Mouse (Mus musculus): ENCODE data around the gene Tom1l2. TPM values are rescaled to one million over a fixed set of nuclear protein-coding genes. Genes with fewer than 3 reads are reported as not detected.

Tom1l2 gene
- polyA plus RNA-seq, 1 experiment from 2014 or later, result 28.7 TPM

GRCm38 (mm10) chr11:60367256-60367655 is 14.6 kb upstream of the Tom1l2 start:
- Histone ChIP-seq H3K4me2 (replicated peaks) (no peak overlapping the region), H3K4me3 (no peak overlapping the region), H3K9ac (no peak overlapping the region), H3K36me3 (no peaks in the 10 kb centered on the region), H3K4me1 (peaks cover 18% of the 10 kb centered on the region), H3K27ac (peak overlapping the region; percentile 86), H3K9me3 (no peaks in the 10 kb centered on the region), H3K27me3 (no peaks in the 10 kb centered on the region)
- WGBS, result 73% methylated on average over 3 of the region's 3 CpGs
- ATAC-seq (ENCODE audit: insufficient number of reproducible peaks, insufficient read depth, low FRiP score, low TSS enrichment), result no peak

GRCm38 (mm10) chr11:60366239-60367019 is 13.7 kb upstream of the Tom1l2 start:
- Histone ChIP-seq H3K27me3 (no peaks in the 10 kb centered on the region), H3K27ac (peak overlapping the region; percentile 86), H3K4me2 (replicated peaks) (peak overlapping the region; percentile 24; the same call in 1 of the 2 replicates), H3K9me3 (no peaks in the 10 kb centered on the region), H3K4me1 (peaks cover 18% of the 10 kb centered on the region), H3K9ac (no peak overlapping the region), H3K4me3 (no peak overlapping the region), H3K36me3 (no peaks in the 10 kb centered on the region)
- WGBS, result 16% methylated on average over 16 of the region's 16 CpGs
- peak; percentile 82 for ATAC-seq (ENCODE audit: insufficient number of reproducible peaks, insufficient read depth, low FRiP score, low TSS enrichment)

- ATAC-seq (ENCODE audit: insufficient number of reproducible peaks, insufficient read depth, low FRiP score, low TSS enrichment), result no peak
- Histone ChIP-seq H3K9me3 (no peaks in the 10 kb centered on the region), H3K4me2 (replicated peaks) (no peak overlapping the region), H3K27ac (no peak overlapping the region), H3K4me3 (no peak overlapping the region), H3K4me1 (peaks cover 4% of the 10 kb centered on the region), H3K36me3 (no peaks in the 10 kb centered on the region), H3K9ac (no peak overlapping the region), H3K27me3 (no peaks in the 10 kb centered on the region)
- WGBS, result 81% methylated on average over 5 of the region's 5 CpGs
Measured at GRCm38 (mm10) chr11:60360631-60361201, 8.0 kb upstream of the Tom1l2 start.

- ATAC-seq (ENCODE audit: insufficient number of reproducible peaks, insufficient read depth, low FRiP score, low TSS enrichment), result no peak
- H3K9ac ChIP-seq, result no peak overlapping the region
- H3K27me3 ChIP-seq, result no peaks in the 10 kb centered on the region
- 88% methylated on average over 1 of the region's 1 CpGs for WGBS
- no peak overlapping the region for H3K27ac ChIP-seq
- H3K36me3 ChIP-seq, result no peaks in the 10 kb centered on the region
- no peak overlapping the region for H3K4me3 ChIP-seq
- no peaks in the 10 kb centered on the region; the same call in 1 of the 2 replicates for H3K4me1 ChIP-seq
- H3K9me3 ChIP-seq, result no peaks in the 10 kb centered on the region
- H3K4me2 ChIP-seq (replicated peaks), result no peak overlapping the region
Measured at GRCm38 (mm10) chr11:60359936-60360335, 7.2 kb upstream of the Tom1l2 start.

GRCm38 (mm10) chr11:60359138-60359537 is 6.4 kb upstream of the Tom1l2 start:
- ATAC-seq (ENCODE audit: insufficient number of reproducible peaks, insufficient read depth, low FRiP score, low TSS enrichment), result no peak
- no peaks in the 10 kb centered on the region for H3K27me3 ChIP-seq
- 76% methylated on average over 5 of the region's 5 CpGs for WGBS
- no peaks in the 10 kb centered on the region; the same call in 1 of the 2 replicates for H3K4me1 ChIP-seq
- no peak overlapping the region for H3K4me3 ChIP-seq
- no peaks in the 10 kb centered on the region for H3K36me3 ChIP-seq
- no peak overlapping the region for H3K4me2 ChIP-seq (replicated peaks)
- no peaks in the 10 kb centered on the region for H3K9me3 ChIP-seq
- no peak overlapping the region for H3K9ac ChIP-seq
- no peak overlapping the region for H3K27ac ChIP-seq

GRCm38 (mm10) chr11:60358548-60358947 is 5.8 kb upstream of the Tom1l2 start:
- Histone ChIP-seq H3K4me2 (replicated peaks) (no peak overlapping the region), H3K27me3 (no peaks in the 10 kb centered on the region), H3K4me3 (no peak overlapping the region), H3K36me3 (no peaks in the 10 kb centered on the region), H3K4me1 (no peaks in the 10 kb centered on the region; the same call in 1 of the 2 replicates), H3K9ac (no peak overlapping the region), H3K9me3 (no peaks in the 10 kb centered on the region), H3K27ac (no peak overlapping the region)
- 78% methylated on average over 7 of the region's 7 CpGs for WGBS
- ATAC-seq (ENCODE audit: insufficient number of reproducible peaks, insufficient read depth, low FRiP score, low TSS enrichment), result no peak

- Histone ChIP-seq H3K4me2 (replicated peaks) (no peak overlapping the region), H3K36me3 (no peaks in the 10 kb centered on the region), H3K4me3 (no peak overlapping the region), H3K27ac (no peak overlapping the region), H3K27me3 (no peaks in the 10 kb centered on the region), H3K9ac (no peak overlapping the region), H3K4me1 (peaks cover 2% of the 10 kb centered on the region), H3K9me3 (no peaks in the 10 kb centered on the region)
- WGBS, result 46% methylated on average over 1 of the region's 1 CpGs
- ATAC-seq (ENCODE audit: insufficient number of reproducible peaks, insufficient read depth, low FRiP score, low TSS enrichment), result no peak
Measured at GRCm38 (mm10) chr11:60357116-60357515, 4.4 kb upstream of the Tom1l2 start.

GRCm38 (mm10) chr11:60355952-60356351 is 3.2 kb upstream of the Tom1l2 start:
- Histone ChIP-seq H3K36me3 (no peaks in the 10 kb centered on the region), H3K9ac (no peak overlapping the region), H3K9me3 (no peaks in the 10 kb centered on the region), H3K27me3 (no peaks in the 10 kb centered on the region), H3K4me1 (peaks cover 10% of the 10 kb centered on the region), H3K4me3 (no peak overlapping the region), H3K4me2 (replicated peaks) (no peak overlapping the region), H3K27ac (no peak overlapping the region)
- ATAC-seq (ENCODE audit: insufficient number of reproducible peaks, insufficient read depth, low FRiP score, low TSS enrichment), result no peak
- 88% methylated on average over 2 of the region's 2 CpGs for WGBS

- Histone ChIP-seq H3K27me3 (no peaks in the 10 kb centered on the region), H3K4me1 (peaks cover 10% of the 10 kb centered on the region), H3K9me3 (no peaks in the 10 kb centered on the region), H3K9ac (peak overlapping the region; percentile 69), H3K4me3 (peak overlapping the region; percentile 69), H3K27ac (0 out of 2 replicates have a peak overlapping the region, but pooled peaks have one; percentile 32), H3K4me2 (replicated peaks) (peak overlapping the region; percentile 81), H3K36me3 (no peaks in the 10 kb centered on the region)
- 24% methylated on average over 11 of the region's 11 CpGs for WGBS
- ATAC-seq (ENCODE audit: insufficient number of reproducible peaks, insufficient read depth, low FRiP score, low TSS enrichment), result no peak
Measured at GRCm38 (mm10) chr11:60351925-60352371, 757 bp downstream of the Tom1l2 start.

- WGBS, result 59% methylated on average over 2 of the region's 2 CpGs
- Histone ChIP-seq H3K9me3 (no peaks in the 10 kb centered on the region), H3K27ac (no peak overlapping the region), H3K36me3 (no peaks in the 10 kb centered on the region), H3K9ac (no peak overlapping the region), H3K4me3 (peak overlapping the region; percentile 69), H3K4me1 (peaks cover 10% of the 10 kb centered on the region), H3K4me2 (replicated peaks) (peak overlapping the region; percentile 81), H3K27me3 (no peaks in the 10 kb centered on the region)
- ATAC-seq (ENCODE audit: insufficient number of reproducible peaks, insufficient read depth, low FRiP score, low TSS enrichment), result no peak
Measured at GRCm38 (mm10) chr11:60351388-60351787, 1.3 kb downstream of the Tom1l2 start.

GRCm38 (mm10) chr11:60346537-60346936 is 6.2 kb downstream of the Tom1l2 start:
- Histone ChIP-seq H3K36me3 (no peaks in the 10 kb centered on the region), H3K9ac (no peak overlapping the region), H3K9me3 (no peaks in the 10 kb centered on the region), H3K27me3 (no peaks in the 10 kb centered on the region), H3K4me2 (replicated peaks) (no peak overlapping the region), H3K4me1 (peaks cover 2% of the 10 kb centered on the region; the same call in 1 of the 2 replicates), H3K4me3 (no peak overlapping the region), H3K27ac (no peak overlapping the region)
- no peak for ATAC-seq (ENCODE audit: insufficient number of reproducible peaks, insufficient read depth, low FRiP score, low TSS enrichment)
- 88% methylated on average over 4 of the region's 4 CpGs for WGBS

GRCm38 (mm10) chr11:60345868-60346267 is 6.8 kb downstream of the Tom1l2 start:
- no peaks in the 10 kb centered on the region for H3K27me3 ChIP-seq
- 80% methylated on average over 4 of the region's 4 CpGs for WGBS
- H3K9me3 ChIP-seq, result no peaks in the 10 kb centered on the region
- no peak overlapping the region for H3K9ac ChIP-seq
- H3K27ac ChIP-seq, result no peak overlapping the region
- no peaks in the 10 kb centered on the region for H3K36me3 ChIP-seq
- no peak overlapping the region for H3K4me2 ChIP-seq (replicated peaks)
- ATAC-seq (ENCODE audit: insufficient number of reproducible peaks, insufficient read depth, low FRiP score, low TSS enrichment), result no peak
- H3K4me1 ChIP-seq, result no peaks in the 10 kb centered on the region
- H3K4me3 ChIP-seq, result no peak overlapping the region

Measured in embryonic facial prominence, embryonic 12.5 days (tissue).